Mouse (Mus musculus): ENCODE measurements around the gene Abl1.

The Abl1 gene

DNA sequence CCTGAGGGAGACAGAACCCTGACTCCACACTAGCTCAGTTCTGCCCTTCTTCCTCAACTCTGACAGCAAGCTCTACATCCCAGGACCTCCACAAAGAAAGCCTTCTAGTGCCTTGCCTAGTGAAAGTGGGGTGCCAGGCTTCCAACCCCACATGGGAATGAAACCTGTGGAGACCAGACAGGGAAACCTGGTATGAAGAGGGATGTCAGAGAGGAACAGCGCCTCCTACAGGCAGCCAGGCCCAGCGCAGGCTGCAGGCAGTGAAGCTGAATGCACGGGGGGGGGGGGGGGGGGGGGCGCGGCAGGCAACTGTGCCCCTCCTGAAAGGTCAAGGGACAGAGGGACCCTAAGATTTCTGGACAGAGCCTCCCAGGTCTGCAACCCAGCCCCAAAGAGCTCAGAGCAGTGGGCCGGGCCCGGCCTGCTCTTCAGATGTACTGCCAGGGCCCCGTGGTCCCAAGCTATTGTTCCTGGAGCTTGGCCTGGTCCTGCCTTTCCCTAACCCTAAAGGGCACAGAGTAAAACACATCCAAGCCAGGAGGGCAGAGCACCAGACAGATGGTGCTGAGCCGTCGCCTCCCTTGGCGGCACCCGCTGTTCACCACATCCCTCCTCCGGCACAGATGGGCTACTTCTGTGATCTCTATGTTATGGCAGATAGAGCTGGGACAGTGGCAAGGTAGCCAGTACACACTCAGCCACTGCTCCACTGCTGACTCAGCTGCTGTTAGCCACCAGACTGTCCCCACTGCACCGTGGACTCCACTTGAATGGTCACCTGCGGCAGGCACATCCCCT, 136.0 kb downstream of the Abl1 start:
- DNase-seq (ENCODE audit: low spot score in 2 of 2), result peak in 1 of 2 experiments; percentile 54

DNA sequence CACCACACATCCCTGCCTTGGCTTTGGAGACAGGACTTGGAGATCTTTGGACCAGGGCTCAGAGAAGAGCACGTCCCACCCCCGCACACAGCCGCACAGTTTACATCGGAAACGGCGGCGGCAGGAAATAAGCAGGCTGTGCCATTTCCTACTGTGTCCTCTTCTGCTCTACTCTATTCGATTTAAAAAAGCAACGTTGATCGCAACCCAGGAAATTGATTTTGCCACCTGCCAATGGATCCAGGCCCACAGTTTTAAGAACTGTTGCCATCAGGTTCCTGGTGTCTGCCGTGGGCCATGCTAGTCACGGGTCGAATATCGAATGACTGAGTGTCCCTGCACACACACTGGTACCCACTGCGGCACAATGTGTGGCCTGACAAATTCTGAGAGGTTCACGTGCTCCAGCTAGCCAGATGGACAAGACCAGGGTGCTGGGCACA, 137.3 kb downstream of the Abl1 start:
- no peak for DNase-seq (ENCODE audit: low spot score in 2 of 2)

DNA sequence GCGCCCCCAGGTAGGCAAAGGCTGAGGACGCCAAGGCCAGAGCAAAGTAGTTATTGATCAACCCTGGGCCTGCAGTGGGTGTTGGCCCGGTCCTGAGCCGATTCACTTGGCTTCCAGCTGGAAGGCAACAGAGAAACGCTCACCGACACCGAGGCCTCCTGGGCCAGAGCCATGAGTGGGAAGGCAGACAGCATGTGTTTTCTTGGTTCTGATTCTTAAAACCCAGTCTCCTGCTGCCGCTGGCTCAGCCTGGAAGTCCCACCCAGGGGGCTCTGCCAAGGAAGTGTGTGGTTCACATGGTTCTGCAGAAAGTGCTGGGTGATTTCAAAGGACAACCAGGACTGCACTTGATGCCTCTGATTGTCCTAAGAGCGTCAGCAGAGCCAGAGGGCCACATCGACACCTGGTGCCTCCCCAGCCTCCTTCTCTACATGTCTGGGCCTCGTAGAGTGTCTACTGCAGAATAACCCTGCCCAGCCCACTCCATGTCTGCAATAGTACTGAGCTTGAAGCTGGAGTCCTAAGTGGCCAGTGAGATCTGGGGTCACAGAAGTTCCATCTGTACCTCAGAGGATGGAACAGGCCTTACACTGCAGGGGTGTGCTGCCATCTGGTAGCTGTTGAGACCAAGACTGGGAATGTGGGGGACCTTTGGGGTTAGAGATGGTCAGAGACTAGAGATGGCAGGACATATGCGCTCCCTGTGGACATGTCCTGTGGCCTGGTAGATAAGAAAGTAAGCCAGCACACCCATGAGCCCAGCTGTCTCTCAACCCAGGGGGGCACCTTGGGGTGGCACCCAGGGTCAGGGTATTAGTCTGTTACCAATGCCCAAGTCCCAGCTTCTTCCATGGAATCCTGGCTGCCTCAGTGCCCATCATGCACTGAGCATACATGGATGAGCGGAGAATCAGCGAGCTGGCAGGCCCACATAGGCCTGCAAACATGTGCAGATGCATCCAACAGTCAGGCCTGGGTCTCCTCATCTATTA, 138.2 kb downstream of the Abl1 start:
- DNase-seq (ENCODE audit: low spot score in 2 of 2), result no peak

DNA sequence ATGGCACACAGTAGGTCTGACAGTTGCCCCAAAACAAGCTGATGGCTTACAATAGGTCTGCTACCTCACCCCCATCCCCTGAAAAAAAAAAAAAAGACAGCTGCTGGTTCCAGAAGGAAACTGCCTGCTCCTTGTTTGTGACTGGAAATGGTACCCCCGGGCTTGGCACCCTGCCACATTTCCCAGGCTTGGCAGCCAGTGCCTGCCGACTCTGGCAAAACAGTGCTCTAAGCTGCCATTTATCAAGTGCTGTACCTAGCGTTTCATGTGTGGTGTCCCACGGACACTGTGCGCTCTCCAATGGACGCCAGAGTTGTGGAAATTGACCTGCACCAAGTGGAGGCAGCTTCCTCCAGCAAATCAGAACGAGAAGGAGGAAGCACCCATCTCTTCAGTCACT, 139.7 kb downstream of the Abl1 start:
- DNase-seq (ENCODE audit: low spot score in 2 of 2), result peak; percentile 88 to 95

DNA sequence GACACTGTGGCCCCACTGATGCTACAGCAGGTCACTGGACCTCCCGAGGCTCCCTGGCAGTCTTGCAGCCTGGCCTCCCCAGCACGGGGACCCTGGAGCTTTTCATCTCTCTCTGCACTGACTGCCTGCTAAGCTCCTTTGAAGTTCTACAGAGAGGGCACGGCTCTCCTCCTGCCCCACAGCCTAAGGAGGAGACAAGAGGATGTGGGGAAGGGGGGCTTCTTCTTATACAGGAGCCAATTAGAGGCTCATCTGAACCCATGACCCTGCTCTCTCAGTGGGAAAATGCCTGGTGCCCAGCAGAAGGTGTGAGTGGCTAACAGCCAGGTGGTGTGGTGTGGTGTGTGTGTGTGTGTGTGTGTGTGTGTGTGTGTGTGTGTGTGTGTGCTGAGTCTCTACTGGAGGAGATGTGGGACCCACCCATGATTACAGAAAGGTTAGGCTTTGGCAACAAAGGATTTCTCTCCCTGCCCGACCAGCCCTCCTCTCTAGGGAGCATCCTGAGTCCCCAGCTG, 140.2 kb downstream of the Abl1 start:
- DNase-seq (ENCODE audit: low spot score in 2 of 2), result no peak

DNA sequence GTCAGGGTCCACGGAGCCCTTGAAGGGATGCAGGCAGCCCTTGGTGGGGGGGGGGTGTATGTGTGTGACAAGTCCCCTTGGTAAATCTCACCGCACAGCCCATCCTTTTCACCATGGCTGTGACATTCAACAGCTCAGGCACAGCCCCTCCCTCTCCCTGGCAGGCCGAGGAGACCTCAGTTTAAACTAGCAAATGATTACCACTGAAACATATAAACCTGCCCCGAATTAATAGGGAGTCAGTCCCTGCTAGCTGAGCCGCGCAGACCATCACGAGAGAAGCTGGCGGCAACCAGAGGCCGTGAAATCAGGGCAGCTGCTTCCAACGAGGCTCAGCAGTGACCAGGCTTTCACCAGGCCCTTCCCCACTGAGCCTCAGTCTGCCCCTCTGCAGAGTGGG, 147.9 kb downstream of the Abl1 start:
- DNase-seq (ENCODE audit: low spot score in 2 of 2), result no peak

DNA sequence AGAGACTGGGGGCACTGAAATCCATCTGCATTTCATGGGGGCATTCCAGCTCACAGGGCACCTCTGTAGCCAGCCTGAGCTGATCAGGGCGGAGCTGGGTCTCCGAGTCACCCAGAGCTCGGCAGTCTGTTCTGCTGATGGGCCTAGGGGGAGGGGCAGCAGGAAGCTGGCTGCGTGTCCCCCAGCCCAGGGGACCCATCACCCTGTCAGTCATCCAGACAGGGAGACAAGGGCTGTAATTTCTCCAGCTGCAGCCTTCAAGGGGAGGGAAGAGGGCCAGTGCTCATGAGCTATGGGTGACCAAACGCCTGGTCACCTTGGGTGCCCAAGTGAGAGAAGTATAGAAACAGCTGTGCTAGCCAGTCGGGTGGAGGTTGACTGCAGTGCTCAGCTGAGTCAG, 148.8 kb downstream of the Abl1 start:
- DNase-seq (ENCODE audit: low spot score in 2 of 2), result no peak

DNA sequence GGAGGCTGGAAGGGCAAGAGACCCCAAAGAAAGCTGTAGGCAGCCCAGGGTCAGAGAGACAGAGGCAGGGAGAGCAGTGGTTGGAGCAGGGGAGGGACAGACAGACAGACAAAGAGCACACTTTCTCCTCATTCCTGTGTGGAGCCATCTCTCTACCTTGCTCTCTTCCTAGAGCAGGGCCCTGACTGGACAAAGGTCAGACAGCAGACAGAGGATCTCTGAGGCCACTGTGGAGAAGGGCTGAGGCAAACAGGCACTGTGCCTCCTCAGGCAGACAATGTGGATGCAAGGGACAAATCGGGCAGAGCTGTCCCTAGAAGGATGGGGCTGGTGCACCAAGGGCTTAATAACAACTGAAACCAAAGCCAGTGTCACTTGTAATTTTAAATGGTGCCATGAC, 150.7 kb downstream of the Abl1 start:
- no peak for DNase-seq (ENCODE audit: low spot score in 2 of 2)

DNA sequence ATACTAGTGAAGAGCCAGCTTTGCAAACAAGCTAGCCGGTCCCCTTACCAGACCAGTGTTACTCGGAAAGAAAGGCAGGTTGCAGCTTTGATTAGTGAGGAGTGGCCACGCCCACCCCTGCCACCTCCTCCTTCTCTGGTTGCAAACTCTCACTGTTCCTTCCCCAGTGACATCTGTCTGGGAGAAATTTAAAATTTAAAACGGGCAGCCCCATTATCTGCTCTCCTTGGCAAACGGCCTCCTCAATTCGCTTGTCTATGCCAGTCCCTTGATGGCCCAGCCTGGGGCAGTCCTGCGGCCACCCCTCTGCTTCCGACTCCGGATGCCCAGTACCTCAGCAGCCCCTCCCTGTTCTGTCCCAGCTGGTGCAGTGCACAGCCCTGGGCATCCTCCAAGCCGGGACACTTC, 156.6 kb downstream of the Abl1 start:
- DNase-seq (ENCODE audit: low spot score in 2 of 2), result no peak

DNA sequence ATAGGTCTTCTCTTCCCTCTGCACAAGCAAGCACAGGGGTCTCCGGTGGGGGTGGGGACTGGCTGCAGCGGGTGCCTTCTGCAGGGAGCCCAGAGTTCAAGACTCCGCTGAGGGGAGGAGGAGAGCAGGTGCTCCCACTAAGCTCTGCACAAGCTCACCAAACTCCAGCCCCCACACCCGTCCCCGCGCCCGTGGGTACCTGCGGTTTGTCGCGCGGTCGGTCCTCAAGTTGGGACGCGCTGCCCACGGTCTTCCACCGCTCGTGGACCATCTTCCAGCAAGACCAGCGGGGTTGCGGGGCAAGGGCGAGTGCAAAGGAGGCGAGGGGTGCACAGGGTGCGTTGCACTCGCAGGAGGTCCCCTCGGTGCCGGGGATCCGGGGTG, 157.3 kb downstream of the Abl1 start:
- no peak for DNase-seq (ENCODE audit: low spot score in 2 of 2)

DNA sequence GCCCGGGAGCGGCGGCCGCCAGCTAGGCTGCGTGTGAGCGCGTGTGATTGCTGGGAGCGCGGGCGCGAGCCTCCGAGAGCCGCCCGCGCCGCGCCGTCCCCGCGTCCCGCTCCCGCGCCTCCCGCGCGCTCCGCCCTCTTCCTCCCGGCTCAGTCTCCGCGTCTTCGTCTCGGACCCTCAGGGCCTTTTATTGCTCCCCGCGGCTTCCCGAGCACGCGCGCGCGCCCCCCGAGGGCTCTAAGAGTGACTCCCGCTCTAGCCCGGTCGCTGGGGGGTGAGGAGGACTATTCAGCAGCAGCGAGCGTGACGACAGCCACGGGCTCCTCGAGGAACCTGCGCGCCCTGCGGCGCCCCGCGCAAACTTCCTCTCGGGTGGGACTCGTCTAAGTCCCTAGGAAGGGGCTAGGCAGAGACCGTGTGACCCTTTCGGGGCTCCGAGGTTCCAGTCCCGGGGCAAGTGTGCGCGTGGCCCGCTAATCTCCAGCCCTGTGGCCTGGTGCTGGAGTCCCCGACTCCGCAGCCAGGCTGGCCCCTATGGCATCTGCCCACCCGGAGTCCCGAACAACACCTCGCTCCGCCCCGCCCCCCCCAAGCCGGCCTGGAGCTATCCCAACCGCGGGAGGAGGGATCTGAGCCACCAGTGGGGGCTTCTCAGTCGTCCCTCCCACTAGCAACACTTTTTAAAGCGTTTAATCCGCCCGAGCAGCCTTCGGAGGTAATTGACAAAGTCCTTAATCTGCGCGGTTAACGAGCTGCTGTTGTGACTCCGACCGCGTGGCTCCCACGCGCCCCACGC, 157.9 kb downstream of the Abl1 start, which contains the start of gene Fibcd1:
TSS of gene Fibcd1 (minus strand) at position 110 of the 796 bp plus-strand sequence.
- DNase-seq (ENCODE audit: low spot score in 2 of 2), result no peak

DNA sequence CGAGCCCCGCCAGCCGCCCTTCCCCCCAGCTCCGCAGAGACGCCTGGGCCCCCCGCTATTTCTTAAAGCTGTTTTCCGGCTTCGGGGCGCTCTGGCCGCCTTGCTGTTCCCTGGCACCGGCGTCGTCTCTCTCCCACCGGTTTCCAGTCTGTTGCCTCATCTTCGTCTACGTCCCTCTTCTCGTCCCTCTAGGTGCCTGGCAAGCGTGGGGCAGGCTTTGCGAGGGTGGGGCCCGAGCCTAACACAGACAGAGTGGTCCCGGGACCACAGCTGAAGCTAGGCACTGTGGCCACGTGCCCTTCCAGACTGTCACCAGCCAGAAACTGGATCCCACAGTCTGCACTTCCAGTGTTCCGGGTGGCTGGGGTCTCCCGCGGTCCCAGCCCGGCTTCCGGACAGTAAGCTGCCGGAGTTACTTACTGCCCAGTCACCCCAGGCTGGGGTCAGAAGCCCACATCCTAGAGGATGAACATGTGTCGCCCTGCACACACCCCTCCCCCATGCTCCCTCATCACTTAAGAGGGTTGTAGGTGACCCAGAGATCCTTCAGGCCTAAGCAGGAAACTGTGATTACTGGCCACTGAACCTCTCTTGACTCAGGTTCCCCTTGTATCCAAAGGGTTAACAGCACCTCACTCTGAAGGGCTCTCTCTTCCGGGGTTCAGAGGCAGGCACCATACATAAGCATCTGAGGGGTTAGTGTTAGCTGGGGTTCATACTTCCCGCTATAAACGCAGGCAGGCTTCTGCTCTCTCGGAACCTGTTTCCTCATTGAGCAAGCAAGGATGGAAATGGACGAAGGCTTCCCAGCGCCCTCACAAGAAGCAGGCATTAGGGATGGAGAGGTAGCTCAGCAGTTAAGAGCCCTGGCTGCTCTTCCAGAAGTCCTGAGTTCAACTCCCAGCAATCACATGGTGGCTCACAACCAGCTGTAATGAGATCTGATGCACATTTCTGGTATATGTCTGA, 158.8 kb downstream of the Abl1 start:
- DNase-seq (ENCODE audit: low spot score in 2 of 2), result no peak

DNA sequence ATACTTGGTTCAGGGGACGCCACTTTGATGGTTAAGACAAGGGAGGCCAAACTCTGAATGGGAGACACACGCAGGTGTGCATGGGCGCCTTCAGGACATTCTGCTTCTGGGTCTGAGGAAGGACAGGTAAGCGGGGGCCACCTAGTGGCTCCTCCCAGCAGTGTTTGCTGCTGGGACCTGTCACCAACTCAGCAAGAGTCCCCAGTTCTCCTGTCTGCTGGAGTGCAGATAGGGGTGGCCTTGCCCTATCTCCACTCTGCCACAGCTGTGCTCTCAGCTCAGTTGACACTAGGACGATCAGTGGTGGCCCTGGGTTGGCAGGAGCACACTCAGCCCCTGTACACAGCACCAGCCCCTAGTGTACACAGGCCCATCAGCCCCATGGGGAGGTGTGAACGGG, 159.7 kb downstream of the Abl1 start:
- DNase-seq (ENCODE audit: low spot score in 2 of 2), result no peak

DNA sequence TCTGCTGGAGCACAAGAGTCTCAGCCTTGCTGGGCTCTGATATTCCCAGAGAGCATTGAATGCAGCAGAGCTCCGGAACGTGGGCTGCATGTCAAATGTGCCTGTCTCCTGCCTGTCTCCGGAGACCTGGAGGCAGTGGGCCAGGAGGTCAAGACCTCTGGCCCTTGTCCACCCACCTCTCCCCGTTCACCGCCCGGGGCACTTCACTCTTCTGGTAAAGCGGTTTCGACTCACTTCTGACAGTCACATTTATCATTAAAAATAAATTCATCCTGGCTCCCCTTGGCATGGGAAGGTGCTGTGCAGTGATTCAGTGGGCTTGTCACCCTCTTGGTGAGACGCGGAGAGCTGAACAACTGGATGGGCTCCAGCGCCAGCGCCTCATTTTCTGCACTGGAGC, 162.0 kb downstream of the Abl1 start:
- DNase-seq (ENCODE audit: low spot score in 2 of 2), result no peak
